Mouse (Mus musculus): ENCODE data around the gene B3galt4.

Gene B3galt4

GRCm38 (mm10) chr17:33940981-33941380, 10.3 kb downstream of the B3galt4 start:
- DNase-seq = no peak

- peak; percentile 90 for DNase-seq
These were observed 11.0 kb downstream of the B3galt4 start, which contains the start of the genes Pfdn6 and Wdr46 for GRCm38 (mm10) chr17:33940206-33940805. Pfdn6 (minus strand) TSS chr17:33940343. Wdr46 (plus strand) TSS chr17:33940660.

- DNase-seq = no peak
These were observed 12.5 kb downstream of the B3galt4 start for GRCm38 (mm10) chr17:33938783-33939182.

- DNase-seq = no peak
These were observed 14.3 kb downstream of the B3galt4 start for GRCm38 (mm10) chr17:33936993-33937392.

GRCm38 (mm10) chr17:33935422-33936055, 15.7 kb downstream of the B3galt4 start:
- DNase-seq = no peak

GRCm38 (mm10) chr17:33932970-33933369, 18.3 kb downstream of the B3galt4 start:
- no peak for DNase-seq

GRCm38 (mm10) chr17:33932448-33932847, 18.8 kb downstream of the B3galt4 start:
- no peak for DNase-seq

- no peak for DNase-seq
These were observed 19.3 kb downstream of the B3galt4 start for GRCm38 (mm10) chr17:33931947-33932346.

GRCm38 (mm10) chr17:33931159-33931866, 20.0 kb downstream of the B3galt4 start:
- DNase-seq = no peak

GRCm38 (mm10) chr17:33930280-33931158, 20.8 kb downstream of the B3galt4 start:
- DNase-seq = peak; percentile 74

- DNase-seq = peak; percentile 95
These were observed 21.7 kb downstream of the B3galt4 start, which contains the start of gene Rgl2 for GRCm38 (mm10) chr17:33929371-33930279. Rgl2 (plus strand) TSS chr17:33929543.

GRCm38 (mm10) chr17:33928251-33928947, 22.9 kb downstream of the B3galt4 start:
- no peak for DNase-seq

GRCm38 (mm10) chr17:33926207-33926932, 24.9 kb downstream of the B3galt4 start:
- no peak for DNase-seq

- DNase-seq = no peak
These were observed 25.7 kb downstream of the B3galt4 start for GRCm38 (mm10) chr17:33925406-33926116.

GRCm38 (mm10) chr17:33924577-33925283, 26.6 kb downstream of the B3galt4 start:
- no peak for DNase-seq

- DNase-seq = no peak
These were observed 29.9 kb downstream of the B3galt4 start for GRCm38 (mm10) chr17:33921361-33921760.

GRCm38 (mm10) chr17:33920282-33921097, 30.8 kb downstream of the B3galt4 start:
- DNase-seq = peak; percentile 90

All from kidney, postnatal 14 days (tissue).